Mouse (Mus musculus): ENCODE data around the gene Trp53.

GRCm38 (mm10) chr11:69558756-69559155, 21.4 kb upstream of the Trp53 start:
- TF ChIP-seq GATA1 (IDR thresholded peaks at IDR 0.05; ENCODE audit: borderline replicate concordance, low read length) (no peak), CTCF (IDR thresholded peaks at IDR 0.05; ENCODE audit: low read depth, low read length) (no peak)
